Mouse (Mus musculus) stomach, postnatal 0 days (tissue): ENCODE results near the gene Bloc1s4.

Experiments used
- CTCF ChIP-seq: IDR thresholded peaks from 2 replicates; pipeline ENCODE4 v1.5.1; 2016; ENCODE audit warnings: antibody characterized with exemption, low read depth, mild to moderate bottlenecking, moderate library complexity
- EP300 ChIP-seq: optimal IDR thresholded peaks from 2 replicates; pipeline ENCODE3; 2016; ENCODE audit warnings: antibody characterized with exemption

- TF ChIP-seq CTCF: no peak
- TF ChIP-seq EP300: no peak
Measured at GRCm38 (mm10) chr5:36772586-36772985, 24.1 kb upstream of the Bloc1s4 start.
